Comparison of ENCODE assay signal across 9 mouse cellular contexts in genomic region chr4:53878542-53879417, GRCm38 (mm10). TPM values are rescaled to one million over a fixed set of nuclear protein-coding genes. Genes with fewer than 3 reads are reported as not detected.
DNase-seq lines count a peak whose midpoint lies in the region; ATAC-seq lines count a peak whose summit lies in the region.
"Had no signal": no experiment of that assay in that cellular context is flagged by ENCODE, and none has a peak within 500 bp of the region (broad histone marks: within the 10 kb centered on the region; RNA-seq: fewer than 3 reads in every experiment).

No protein-coding gene starts in this region.

- H3K36me3 ChIP-seq in heart, embryonic 11.5 days (ENCODE audit: control insufficient read depth, insufficient read depth, low read length) = no peaks in the 10 kb centered on the region
- H3K36me3 ChIP-seq in forebrain, embryonic 15.5 days = no peaks in the 10 kb centered on the region
- no peaks in the 10 kb centered on the region for H3K36me3 ChIP-seq in midbrain, embryonic 11.5 days (ENCODE audit: control insufficient read depth, insufficient read depth, low read length)
- H3K36me3 ChIP-seq: liver, embryonic 13.5 days had no signal

- H3K4me1 ChIP-seq in heart, embryonic 11.5 days (ENCODE audit: control insufficient read depth, insufficient read depth, low read length) = no peaks in the 10 kb centered on the region
- no peaks in the 10 kb centered on the region for H3K4me1 ChIP-seq in forebrain, embryonic 15.5 days
- H3K4me1 ChIP-seq in midbrain, embryonic 11.5 days (ENCODE audit: control insufficient read depth, insufficient read depth, low read length) = peaks cover 4% of the 10 kb centered on the region; the same call in 1 of the 2 replicates
- H3K4me1 ChIP-seq: liver, embryonic 13.5 days had no signal

- H3K27ac ChIP-seq in heart, embryonic 11.5 days (ENCODE audit: low read depth, low read length) = no peak overlapping the region
- no peak overlapping the region for H3K27ac ChIP-seq in forebrain, embryonic 15.5 days (replicated peaks)
- H3K27ac ChIP-seq in midbrain, embryonic 11.5 days (ENCODE audit: low read depth, low read length) = no peak overlapping the region
- H3K27ac ChIP-seq: liver, embryonic 13.5 days had no signal

- no peak overlapping the region for H3K4me3 ChIP-seq in heart, embryonic 11.5 days (ENCODE audit: low read depth, low read length)
- H3K4me3 ChIP-seq in forebrain, embryonic 15.5 days = no peak overlapping the region
- no peak overlapping the region for H3K4me3 ChIP-seq in midbrain, embryonic 11.5 days (ENCODE audit: low read depth, low read length)
- H3K4me3 ChIP-seq: liver, embryonic 13.5 days had no signal

- H3K9ac ChIP-seq in heart, embryonic 11.5 days (ENCODE audit: low read depth, low read length) = no peak overlapping the region
- no peak overlapping the region for H3K9ac ChIP-seq in forebrain, embryonic 15.5 days (replicated peaks)
- peak overlapping the region; percentile 3; the same call in 1 of the 2 replicates for H3K9ac ChIP-seq in midbrain, embryonic 11.5 days (ENCODE audit: low read length)
- H3K9ac ChIP-seq: liver, embryonic 13.5 days had no signal

- DNase-seq in heart, adult 9 months (ENCODE audit: low spot score in 2 of 2) = no peak
- peak; percentile 33 for DNase-seq in R1 (ENCODE audit: low read depth, low spot score)
- peak; percentile 84 for DNase-seq in midbrain, embryonic 11.5 days (ENCODE audit: low spot score, missing footprints)
- no peak for DNase-seq in gastrocnemius, adult 18-20 months (ENCODE audit: low spot score)
- no peak for DNase-seq in T-cell, adult 2 months (ENCODE audit: low spot score)
- DNase-seq in spleen, adult 18-20 months = no peak
- DNase-seq: liver, embryonic 13.5 days had no signal

- 57% methylated on average over 24 of the region's 24 CpGs for WGBS in heart, embryonic 11.5 days (ENCODE audit: insufficient replicate concordance)
- WGBS in forebrain, embryonic 15.5 days = 54% methylated on average over 24 of the region's 24 CpGs
- 56% methylated on average over 24 of the region's 24 CpGs for WGBS in midbrain, embryonic 11.5 days

- no peaks in the 10 kb centered on the region for H3K27me3 ChIP-seq in heart, embryonic 11.5 days (ENCODE audit: control insufficient read depth, insufficient read depth, low read length)
- H3K27me3 ChIP-seq in forebrain, embryonic 15.5 days = no peaks in the 10 kb centered on the region
- H3K27me3 ChIP-seq in midbrain, embryonic 11.5 days (ENCODE audit: control insufficient read depth, insufficient read depth, low read length) = no peaks in the 10 kb centered on the region
- H3K27me3 ChIP-seq: liver, embryonic 13.5 days had no signal

- peak overlapping the region; percentile 36 for H3K4me2 ChIP-seq in heart, embryonic 11.5 days
- peak overlapping the region; percentile 21; the same call in 1 of the 2 replicates for H3K4me2 ChIP-seq in forebrain, embryonic 15.5 days (replicated peaks)
- peak overlapping the region; percentile 17 for H3K4me2 ChIP-seq in midbrain, embryonic 11.5 days
- H3K4me2 ChIP-seq: liver, embryonic 13.5 days had no signal

- no peaks in the 10 kb centered on the region for H3K9me3 ChIP-seq in heart, embryonic 11.5 days (replicated peaks; ENCODE audit: control insufficient read depth, low read length)
- H3K9me3 ChIP-seq in forebrain, embryonic 15.5 days = no peaks in the 10 kb centered on the region
- no peaks in the 10 kb centered on the region for H3K9me3 ChIP-seq in midbrain, embryonic 11.5 days (ENCODE audit: control insufficient read depth, low read length)
- H3K9me3 ChIP-seq: liver, embryonic 13.5 days had no signal

- no peak for ATAC-seq in heart, embryonic 11.5 days (replicated peaks; ENCODE audit: insufficient number of reproducible peaks, low FRiP score, low TSS enrichment)
- 0 out of 2 replicates have a peak, but pooled peaks have one; percentile 35 for ATAC-seq in forebrain, embryonic 15.5 days (replicated peaks)
- 0 out of 2 replicates have a peak, but pooled peaks have one; percentile 16 for ATAC-seq in midbrain, embryonic 11.5 days (ENCODE audit: low FRiP score)

RNA-seq across cellular contexts. Expression of gene Tmem38b, which starts 52.9 kb away (rescaled TPM):
- 13.3 and 14.4 TPM in 2 replicates for polyA plus RNA-seq in heart, embryonic 11.5 days (2014; fragmentation: Nextera tagmentation; extraction: Ambion mirVana)
- 5.6 and 6.7 TPM in 2 replicates for polyA plus RNA-seq in forebrain, embryonic 15.5 days (2015; fragmentation: Nextera tagmentation; extraction: Ambion mirVana)
- polyA plus RNA-seq in midbrain, embryonic 11.5 days (2014; fragmentation: Nextera tagmentation; extraction: Ambion mirVana) = 13.0 and 13.5 TPM in 2 replicates
- total RNA-seq in gastrocnemius, adult 18-20 months (2021) = 10 to 100 TPM; 55.7 to 57.2 TPM

Comparison
In these comparisons a context has a peak if more than half of its experiments do, and no peak if none do; other contexts are left out.
1. DNase-seq: peak in R1 (single experiment) and midbrain, embryonic 11.5 days (single experiment); none in heart, adult 9 months (0 of 2), gastrocnemius, adult 18-20 months (single experiment), T-cell, adult 2 months (single experiment) and spleen, adult 18-20 months (0 of 2).
2. Peak in every context shown above with its lines, with median percentiles within 50 percentile points of each other: H3K4me2 ChIP-seq.